Mouse (Mus musculus) stomach, embryonic 15.5 days (tissue): Measurements from ENCODE around the gene Cobll1. TPM values are rescaled to one million over a fixed set of nuclear protein-coding genes. Genes with fewer than 3 reads are reported as not detected.

Source experiments
- ATAC-seq: fragments of 200-750 bp; cut with Nextera tagmentation; 2 replicates; pipeline ENCODE4 v1.8.0; 2017; ENCODE audit warnings: low read depth, moderate number of reproducible peaks, moderate TSS enrichment; ENCODE audit not compliant: insufficient read depth, low FRiP score
- H3K27ac ChIP-seq: fragments of 300-500 bp; sonication (generic); 2 replicates; pipeline ENCODE4 v1.5.1; 2015; ENCODE audit warnings: mild to moderate bottlenecking, inconsistent platforms
- H3K27me3 ChIP-seq: fragments of 300-500 bp; sonication (generic); replicated peaks from 2 replicates; pipeline ENCODE4 v1.6.1; 2015; ENCODE audit warnings: inconsistent platforms
- H3K36me3 ChIP-seq: fragments of 300-500 bp; sonication (generic); 2 replicates; pipeline ENCODE4 v1.6.1; 2015; ENCODE audit warnings: inconsistent platforms
- H3K4me1 ChIP-seq: fragments of 300-500 bp; sonication (generic); 2 replicates; pipeline ENCODE4 v1.6.1; 2015; ENCODE audit warnings: inconsistent platforms
- H3K4me2 ChIP-seq: fragments of 300-500 bp; sonication (generic); 2 replicates; pipeline ENCODE4 v1.6.1; 2015; ENCODE audit warnings: mild to moderate bottlenecking, inconsistent platforms
- H3K4me3 ChIP-seq: fragments of 300-500 bp; sonication (generic); replicated peaks from 2 replicates; pipeline ENCODE4 v1.5.1; 2015; ENCODE audit warnings: inconsistent platforms
- H3K9ac ChIP-seq: fragments of 300-500 bp; sonication (generic); 2 replicates; pipeline ENCODE4 v1.6.1; 2015; ENCODE audit warnings: inconsistent platforms
- H3K9me3 ChIP-seq: fragments of 300-500 bp; sonication (generic); 2 replicates; pipeline ENCODE4 v1.6.1; 2016; ENCODE audit warnings: inconsistent platforms
- WGBS: fragments of 180-500 bp; shearing (Covaris S2); methylation state at CpG from one replicate; pipeline ENCODE4 v1.1.7; 2015; 5-methylcytosine and 5-hydroxymethylcytosine counted together
- polyA plus RNA-seq: library from polyadenylated mRNA; unstranded; fragments of >200 nt; fragmentation: Nextera tagmentation; extraction: Ambion mirVana; gene quantifications from 2 replicates; pipeline ENCODE4 v1.2.1, GENCODE M21; 2015

Gene Cobll1
- 14.3 and 16.2 TPM in 2 replicates for polyA plus RNA-seq

DNA sequence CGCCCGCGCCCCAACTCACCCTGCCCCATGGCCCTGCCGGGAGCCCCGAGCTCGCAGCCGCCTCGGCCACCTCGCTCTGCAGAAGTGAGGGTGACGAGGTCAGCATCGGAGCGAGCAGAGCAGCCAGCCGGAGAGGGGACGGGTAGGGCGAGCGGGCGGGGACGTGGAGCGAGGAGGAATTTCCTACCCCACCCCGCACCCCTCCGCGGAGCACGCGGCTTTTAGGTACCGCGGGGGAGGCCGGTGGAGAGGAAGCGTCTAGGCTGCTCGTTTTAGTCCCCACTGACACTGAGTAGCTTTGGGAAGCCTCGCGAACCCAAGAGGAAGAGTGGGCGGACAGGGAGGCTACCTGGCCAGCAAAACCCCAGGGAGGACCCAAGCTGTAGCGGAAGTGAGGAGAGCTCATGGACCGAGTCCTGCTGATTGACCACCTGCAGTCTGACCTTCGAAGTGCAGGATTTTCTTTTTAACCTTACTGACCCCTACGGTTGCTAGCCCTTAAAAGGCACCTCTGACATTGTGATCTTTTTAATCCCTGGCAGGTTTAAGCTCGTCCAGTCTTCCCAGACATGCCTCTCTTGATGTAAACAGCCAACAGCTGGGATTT is at the start of gene Cobll1:
TSS of gene Cobll1 (minus strand) at position 440 of the 607 bp plus-strand sequence.
- under 1% methylated on average over 37 of the region's 37 CpGs for WGBS
- Histone ChIP-seq H3K9me3 (no peaks in the 10 kb centered on the region), H3K4me1 (peaks cover 12% of the 10 kb centered on the region; the same call in 1 of the 2 replicates), H3K27ac (peak within 1 kb of the TSS; percentile 96), H3K27me3 (no peaks in the 10 kb centered on the region), H3K4me3 (peak within 1 kb of the TSS; percentile 74), H3K36me3 (no peaks in the 10 kb centered on the region), H3K9ac (peak within 1 kb of the TSS; percentile 82), H3K4me2 (peak within 1 kb of the TSS; percentile 90)
- no peak; the same call in 1 of the 2 replicates for ATAC-seq

- ATAC-seq = no peak
- H3K9me3 ChIP-seq = no peaks in the 10 kb centered on the region
- H3K27me3 ChIP-seq = no peaks in the 10 kb centered on the region
- 67% methylated on average over 1 of the region's 1 CpGs for WGBS
- no peak overlapping the region for H3K9ac ChIP-seq
- no peak overlapping the region for H3K27ac ChIP-seq
- no peaks in the 10 kb centered on the region for H3K36me3 ChIP-seq
- no peak overlapping the region for H3K4me3 ChIP-seq
- H3K4me2 ChIP-seq = no peak overlapping the region
- H3K4me1 ChIP-seq = no peaks in the 10 kb centered on the region
These were observed 49.5 kb upstream of the Cobll1 start for GRCm38 (mm10) chr2:65288696-65289095.

DNA sequence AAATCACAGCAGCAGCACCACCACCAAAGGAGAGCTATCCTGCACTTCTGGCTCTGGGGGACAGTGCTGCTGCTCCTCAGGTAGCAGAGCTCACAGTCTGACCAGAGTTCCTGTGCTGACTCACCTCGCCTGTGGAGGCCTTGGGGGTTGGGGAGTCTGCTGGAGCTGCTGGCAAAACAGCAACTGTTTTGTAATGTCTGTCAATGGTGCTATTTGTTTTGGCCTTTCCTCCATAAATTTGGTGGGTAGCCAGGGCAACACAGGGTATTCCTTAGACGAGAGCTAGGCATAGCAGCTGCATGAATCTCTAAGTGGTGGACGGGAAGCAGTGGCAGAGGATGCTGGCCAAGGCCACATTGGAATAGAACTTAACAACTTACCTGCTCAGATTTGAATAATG is 46.2 kb upstream of the Cobll1 start:
- ATAC-seq = no peak
- H3K4me1 ChIP-seq = no peaks in the 10 kb centered on the region
- no peak overlapping the region for H3K27ac ChIP-seq
- no peak overlapping the region for H3K9ac ChIP-seq
- H3K4me3 ChIP-seq = no peak overlapping the region
- no peak overlapping the region for H3K4me2 ChIP-seq
- no peaks in the 10 kb centered on the region for H3K9me3 ChIP-seq
- H3K27me3 ChIP-seq = no peaks in the 10 kb centered on the region
- WGBS = 62% methylated on average over 3 of the region's 3 CpGs
- no peaks in the 10 kb centered on the region for H3K36me3 ChIP-seq

GRCm38 (mm10) chr2:65282979-65283378 is 43.8 kb upstream of the Cobll1 start:
- H3K27ac ChIP-seq = no peak overlapping the region
- H3K36me3 ChIP-seq = no peaks in the 10 kb centered on the region
- 0 out of 2 replicates have a peak, but pooled peaks cover 3% of the 10 kb centered on the region for H3K4me1 ChIP-seq
- H3K4me3 ChIP-seq = no peak overlapping the region
- H3K4me2 ChIP-seq = no peak overlapping the region
- 83% methylated on average over 6 of the region's 6 CpGs for WGBS
- no peaks in the 10 kb centered on the region for H3K27me3 ChIP-seq
- no peaks in the 10 kb centered on the region for H3K9me3 ChIP-seq
- no peak overlapping the region for H3K9ac ChIP-seq
- ATAC-seq = no peak

DNA sequence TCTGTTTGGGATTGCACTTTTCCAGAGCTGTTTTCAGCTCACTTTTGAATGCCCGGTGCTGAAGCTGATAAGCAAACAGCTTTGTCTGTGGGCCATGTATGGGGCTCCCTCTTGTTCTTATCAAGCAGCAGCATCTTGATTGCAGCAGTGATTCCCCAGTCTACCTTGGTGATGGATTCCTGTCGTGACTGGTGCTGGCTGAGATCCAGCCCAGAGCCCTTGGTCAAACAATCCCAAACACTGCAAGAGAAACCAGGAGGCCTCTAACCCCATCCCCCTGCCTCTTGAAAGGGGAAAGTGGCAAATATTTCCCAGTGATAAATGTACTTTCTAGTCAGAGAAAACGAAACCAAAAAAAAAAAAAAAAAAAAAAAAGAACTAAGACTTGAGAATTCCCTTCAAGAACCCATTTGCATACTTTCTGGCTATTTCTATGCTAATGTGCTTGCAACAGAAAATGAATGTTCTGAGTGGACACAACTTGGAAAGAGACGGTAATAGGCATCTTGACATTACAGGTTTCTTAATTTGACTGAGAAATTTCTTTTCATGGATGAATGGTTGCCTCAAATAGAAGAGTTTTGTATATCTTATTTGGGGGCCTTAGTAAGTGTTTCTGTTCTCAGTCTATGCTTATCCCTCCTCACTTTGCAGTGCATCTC is 40.0 kb upstream of the Cobll1 start:
- Histone ChIP-seq H3K27ac (no peak overlapping the region), H3K4me2 (no peak overlapping the region)
- WGBS = 19% methylated on average over 4 of the region's 4 CpGs

DNA sequence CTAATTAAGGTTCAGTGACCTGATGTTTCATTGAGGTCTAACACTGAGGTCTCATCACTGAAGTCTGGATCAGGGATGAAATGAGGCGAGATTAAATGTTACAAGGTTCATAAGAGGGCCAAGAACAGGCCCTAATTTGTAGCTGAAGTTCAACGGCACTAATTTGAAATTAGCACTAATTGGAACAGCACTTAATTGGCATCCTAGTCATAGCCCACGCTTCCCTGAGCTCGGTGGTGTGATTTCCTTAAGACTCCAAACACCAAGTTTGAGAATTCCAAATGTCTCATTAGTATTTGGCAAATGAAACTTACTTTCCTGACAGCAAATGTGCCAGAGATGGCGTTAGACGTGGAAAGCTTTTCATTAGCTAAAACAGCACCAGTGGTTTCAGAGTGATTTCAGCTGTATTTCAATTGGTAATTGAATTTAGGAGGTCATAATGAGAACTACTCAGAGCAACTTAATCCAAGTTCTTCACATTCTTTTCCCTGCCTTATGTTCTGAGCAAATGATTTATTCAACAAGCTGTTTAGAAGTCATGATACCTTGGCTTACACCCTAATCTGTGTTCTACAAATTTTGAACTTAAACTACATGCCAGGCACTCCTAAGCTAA is 36.3 kb upstream of the Cobll1 start:
- Histone ChIP-seq H3K4me2 (no peak overlapping the region), H3K27me3 (no peaks in the 10 kb centered on the region), H3K9ac (no peak overlapping the region), H3K9me3 (no peaks in the 10 kb centered on the region), H3K27ac (no peak overlapping the region), H3K4me3 (no peak overlapping the region), H3K36me3 (no peaks in the 10 kb centered on the region), H3K4me1 (0 out of 2 replicates have a peak, but pooled peaks cover 3% of the 10 kb centered on the region)
- no peak for ATAC-seq
- 80% methylated on average over 6 of the region's 6 CpGs for WGBS

More for the DNA sequence above, 40.0 kb upstream of the Cobll1 start:
- no peaks in the 10 kb centered on the region for H3K9me3 ChIP-seq
- ATAC-seq = no peak
- H3K4me3 ChIP-seq = no peak overlapping the region
- H3K9ac ChIP-seq = no peak overlapping the region
- H3K36me3 ChIP-seq = no peaks in the 10 kb centered on the region
- H3K4me1 ChIP-seq = 0 out of 2 replicates have a peak, but pooled peaks cover 3% of the 10 kb centered on the region
- no peaks in the 10 kb centered on the region for H3K27me3 ChIP-seq

- Histone ChIP-seq H3K4me1 (0 out of 2 replicates have a peak, but pooled peaks cover 2% of the 10 kb centered on the region), H3K27me3 (no peaks in the 10 kb centered on the region), H3K9ac (no peak overlapping the region), H3K4me2 (no peak overlapping the region), H3K36me3 (no peaks in the 10 kb centered on the region), H3K4me3 (no peak overlapping the region), H3K27ac (no peak overlapping the region), H3K9me3 (no peaks in the 10 kb centered on the region)
- ATAC-seq = no peak
- 61% methylated on average over 2 of the region's 2 CpGs for WGBS
These were observed 34.7 kb upstream of the Cobll1 start for GRCm38 (mm10) chr2:65273910-65274309.

DNA sequence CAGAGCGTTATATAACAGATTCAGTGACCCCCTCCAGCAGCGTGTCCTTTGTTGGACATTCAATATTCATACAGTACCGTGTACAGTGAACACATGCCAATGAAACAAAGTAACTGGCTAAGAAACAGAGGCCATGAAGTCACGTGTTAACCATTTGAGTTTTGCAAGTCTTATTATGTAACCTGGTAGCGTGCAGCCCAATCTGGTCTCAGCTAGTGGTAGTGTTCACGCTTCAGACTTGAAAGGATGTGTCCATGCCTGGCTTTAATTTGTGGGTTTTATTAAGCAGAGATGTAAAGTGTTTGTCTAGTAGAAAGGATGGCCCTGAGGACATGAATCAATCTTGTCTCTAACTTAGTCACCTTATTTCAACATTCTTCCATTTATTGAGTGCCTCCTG is 29.5 kb upstream of the Cobll1 start:
- ATAC-seq = no peak
- Histone ChIP-seq H3K27me3 (no peaks in the 10 kb centered on the region), H3K9me3 (no peaks in the 10 kb centered on the region), H3K9ac (no peak overlapping the region), H3K4me1 (no peaks in the 10 kb centered on the region), H3K4me3 (no peak overlapping the region), H3K36me3 (no peaks in the 10 kb centered on the region), H3K27ac (no peak overlapping the region), H3K4me2 (no peak overlapping the region)
- 92% methylated on average over 6 of the region's 6 CpGs for whole genome bisulfite sequencing

- WGBS = 51% methylated on average over 4 of the region's 4 CpGs
- H3K27ac ChIP-seq = no peak overlapping the region
These were observed 28.6 kb upstream of the Cobll1 start for GRCm38 (mm10) chr2:65267834-65268233.

DNA sequence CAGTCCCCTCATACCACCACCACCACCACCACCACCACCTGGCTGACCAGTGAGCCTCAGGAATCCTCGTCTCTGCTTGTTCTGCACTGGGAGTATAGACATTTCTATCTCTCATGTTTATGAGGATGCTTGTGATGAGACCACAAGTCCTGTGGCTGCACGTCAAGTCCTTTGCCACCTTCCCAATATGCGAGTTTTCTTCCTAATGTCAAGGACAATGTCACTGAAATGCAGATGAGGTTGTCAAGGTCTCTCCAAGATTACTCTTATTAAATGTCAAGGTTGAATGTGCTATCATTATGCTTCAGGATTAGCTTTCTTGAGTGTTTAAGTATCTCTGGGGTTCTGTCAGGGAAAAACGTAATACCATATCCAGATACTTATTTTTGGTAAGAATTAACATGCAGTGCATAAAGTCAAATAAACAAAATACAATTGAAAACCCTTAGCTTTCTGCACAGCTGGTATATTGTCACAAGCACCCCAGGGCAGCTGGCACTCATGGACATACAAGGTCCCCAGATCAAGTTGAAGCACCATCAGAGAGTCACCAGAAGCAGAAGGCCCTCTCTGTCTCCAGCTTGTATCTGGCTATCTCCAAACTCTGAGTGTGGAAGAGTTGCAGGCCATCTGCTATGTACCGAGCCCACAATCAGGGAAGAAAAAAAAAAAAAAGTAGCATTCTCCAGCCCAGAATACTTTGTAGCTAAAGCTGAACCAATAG is 27.5 kb upstream of the Cobll1 start:
- Histone ChIP-seq H3K9me3 (no peaks in the 10 kb centered on the region), H3K9ac (no peak overlapping the region), H3K4me1 (no peaks in the 10 kb centered on the region), H3K4me2 (no peak overlapping the region), H3K36me3 (no peaks in the 10 kb centered on the region), H3K27ac (no peak overlapping the region), H3K27me3 (no peaks in the 10 kb centered on the region), H3K4me3 (no peak overlapping the region)
- WGBS = 75% methylated on average over 5 of the region's 5 CpGs
- no peak for ATAC-seq

More at GRCm38 (mm10) chr2:65267834-65268233, 28.6 kb upstream of the Cobll1 start:
- no peaks in the 10 kb centered on the region for H3K36me3 ChIP-seq
- H3K4me1 ChIP-seq = no peaks in the 10 kb centered on the region
- no peak overlapping the region for H3K4me2 ChIP-seq
- H3K9ac ChIP-seq = no peak overlapping the region
- H3K9me3 ChIP-seq = no peaks in the 10 kb centered on the region
- H3K4me3 ChIP-seq = no peak overlapping the region
- no peak for ATAC-seq
- no peaks in the 10 kb centered on the region for H3K27me3 ChIP-seq

GRCm38 (mm10) chr2:65262251-65262650 is 23.0 kb upstream of the Cobll1 start:
- ATAC-seq = no peak

More at GRCm38 (mm10) chr2:65262251-65262650, 23.0 kb upstream of the Cobll1 start:
- H3K4me2 ChIP-seq = no peak overlapping the region
- no peaks in the 10 kb centered on the region for H3K9me3 ChIP-seq
- 57% methylated on average over 4 of the region's 4 CpGs for WGBS
- no peak overlapping the region for H3K4me3 ChIP-seq
- H3K36me3 ChIP-seq = no peaks in the 10 kb centered on the region
- H3K9ac ChIP-seq = no peak overlapping the region
- no peaks in the 10 kb centered on the region for H3K4me1 ChIP-seq
- no peaks in the 10 kb centered on the region for H3K27me3 ChIP-seq
- H3K27ac ChIP-seq = no peak overlapping the region
